Mouse (Mus musculus): ENCODE measurements at regions not wholly inside any gene's neighbourhood (a gene's known extent, or its start where the extent isn't known, plus 50 kb on each side); places are given as distances from the start of the nearest gene placed in this dataset.

GRCm38 (mm10) chr8:103442420-103443125 is 657.1 kb upstream of the Cdh11 start:
- DNase-seq (peak; percentile 76), ATAC-seq (ENCODE audit: insufficient read depth) (peak; percentile 63)
- WGBS = 12% methylated on average over 6 of the region's 6 CpGs
- H3K4me3 ChIP-seq (ENCODE audit: low read depth, low read length) = no peak overlapping the region
- peak overlapping the region; percentile 61 for H3K27ac ChIP-seq (ENCODE audit: low read depth)
- no peak overlapping the region for H3K4me2 ChIP-seq
- no peaks in the 10 kb centered on the region for H3K4me1 ChIP-seq (ENCODE audit: insufficient read depth)
- TF ChIP-seq CTCF (IDR thresholded peaks at IDR 0.05; ENCODE audit: low read depth) = no peak
- H3K27me3 ChIP-seq (ENCODE audit: insufficient read depth, low read length) = no peaks in the 10 kb centered on the region
- H3K9ac ChIP-seq = no peak overlapping the region
- H3K9me3 ChIP-seq (ENCODE audit: low read depth, low read length) = no peaks in the 10 kb centered on the region
- H3K36me3 ChIP-seq (ENCODE audit: insufficient read depth) = no peaks in the 10 kb centered on the region

- H3K4me1 ChIP-seq (ENCODE audit: insufficient read depth) = no peaks in the 10 kb centered on the region
- 37% methylated on average over 7 of the region's 7 CpGs for WGBS
- no peaks in the 10 kb centered on the region for H3K27me3 ChIP-seq (ENCODE audit: insufficient read depth, low read length)
- H3K4me2 ChIP-seq = no peak overlapping the region
- no peak overlapping the region for H3K27ac ChIP-seq (ENCODE audit: low read depth)
- no peak overlapping the region for H3K4me3 ChIP-seq (ENCODE audit: low read depth, low read length)
- DNase-seq = no peak
- no peaks in the 10 kb centered on the region for H3K9me3 ChIP-seq (ENCODE audit: low read depth, low read length)
- no peak overlapping the region for H3K9ac ChIP-seq
- no peaks in the 10 kb centered on the region for H3K36me3 ChIP-seq (ENCODE audit: insufficient read depth)
- TF ChIP-seq CTCF (IDR thresholded peaks at IDR 0.05; ENCODE audit: low read depth) = no peak
- ATAC-seq (ENCODE audit: insufficient read depth) = no peak
These were observed 656.8 kb upstream of the Cdh5 start for GRCm38 (mm10) chr8:103444577-103444976.

DNA sequence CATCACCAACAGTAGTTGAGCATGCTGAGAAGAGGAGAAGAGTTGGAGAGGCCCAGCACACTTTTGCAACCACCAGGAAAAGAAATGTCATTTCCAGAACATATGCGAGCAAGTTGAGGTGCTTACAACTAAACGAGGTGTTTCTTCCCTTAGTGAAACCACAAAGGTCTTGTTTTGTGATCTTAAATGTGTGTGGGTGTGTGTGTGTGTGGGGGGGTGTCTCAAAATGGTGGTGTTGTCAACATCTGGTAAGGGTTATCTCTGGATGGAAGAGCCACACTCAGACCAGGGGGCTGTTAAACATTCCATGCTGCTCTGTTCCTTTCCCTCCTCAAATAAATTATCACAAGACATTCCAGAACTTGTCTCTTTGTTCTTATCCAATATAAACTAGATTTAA is 656.0 kb upstream of the Cdh5 start:
- H3K4me2 ChIP-seq = no peak overlapping the region
- no peaks in the 10 kb centered on the region for H3K4me1 ChIP-seq (ENCODE audit: insufficient read depth)
- no peak for DNase-seq
- H3K27me3 ChIP-seq (ENCODE audit: insufficient read depth, low read length) = no peaks in the 10 kb centered on the region
- H3K27ac ChIP-seq (ENCODE audit: low read depth) = no peak overlapping the region
- WGBS = 57% methylated on average over 2 of the region's 2 CpGs
- ATAC-seq (ENCODE audit: insufficient read depth) = no peak
- H3K9me3 ChIP-seq (ENCODE audit: low read depth, low read length) = no peaks in the 10 kb centered on the region
- no peaks in the 10 kb centered on the region for H3K36me3 ChIP-seq (ENCODE audit: insufficient read depth)
- H3K9ac ChIP-seq = no peak overlapping the region
- no peak for TF ChIP-seq CTCF (IDR thresholded peaks at IDR 0.05; ENCODE audit: low read depth)
- H3K4me3 ChIP-seq (ENCODE audit: low read depth, low read length) = no peak overlapping the region

DNA sequence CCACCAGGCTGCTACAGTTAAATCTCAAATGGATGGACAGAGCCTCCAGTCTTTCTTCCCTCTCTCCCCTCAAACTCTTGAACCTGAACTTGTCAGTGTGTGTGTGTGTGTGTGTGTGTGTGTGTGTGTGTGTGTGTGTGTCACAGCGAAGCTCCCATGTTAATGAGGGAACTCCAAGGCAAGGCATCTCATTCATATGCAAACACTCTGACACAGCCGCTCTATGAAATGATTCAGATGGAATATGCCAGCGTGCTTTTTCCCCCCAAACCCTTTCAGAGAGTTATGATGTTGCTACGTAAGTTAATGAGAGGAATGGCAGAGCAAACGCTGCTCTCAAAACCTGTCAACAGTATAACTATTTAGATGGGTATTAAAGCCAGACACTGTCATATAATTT is 653.5 kb upstream of the Cdh5 start:
- no peak overlapping the region for H3K27ac ChIP-seq (ENCODE audit: low read depth)
- no peak overlapping the region for H3K9ac ChIP-seq
- no peaks in the 10 kb centered on the region for H3K27me3 ChIP-seq (ENCODE audit: insufficient read depth, low read length)
- H3K4me2 ChIP-seq = no peak overlapping the region
- ATAC-seq (ENCODE audit: insufficient read depth) (no peak), DNase-seq (no peak)
- no peak for TF ChIP-seq CTCF (IDR thresholded peaks at IDR 0.05; ENCODE audit: low read depth)
- no peak overlapping the region for H3K4me3 ChIP-seq (ENCODE audit: low read depth, low read length)
- H3K4me1 ChIP-seq (ENCODE audit: insufficient read depth) = no peaks in the 10 kb centered on the region
- no peaks in the 10 kb centered on the region for H3K36me3 ChIP-seq (ENCODE audit: insufficient read depth)
- 69% methylated on average over 5 of the region's 5 CpGs for WGBS
- no peaks in the 10 kb centered on the region for H3K9me3 ChIP-seq (ENCODE audit: low read depth, low read length)

DNA sequence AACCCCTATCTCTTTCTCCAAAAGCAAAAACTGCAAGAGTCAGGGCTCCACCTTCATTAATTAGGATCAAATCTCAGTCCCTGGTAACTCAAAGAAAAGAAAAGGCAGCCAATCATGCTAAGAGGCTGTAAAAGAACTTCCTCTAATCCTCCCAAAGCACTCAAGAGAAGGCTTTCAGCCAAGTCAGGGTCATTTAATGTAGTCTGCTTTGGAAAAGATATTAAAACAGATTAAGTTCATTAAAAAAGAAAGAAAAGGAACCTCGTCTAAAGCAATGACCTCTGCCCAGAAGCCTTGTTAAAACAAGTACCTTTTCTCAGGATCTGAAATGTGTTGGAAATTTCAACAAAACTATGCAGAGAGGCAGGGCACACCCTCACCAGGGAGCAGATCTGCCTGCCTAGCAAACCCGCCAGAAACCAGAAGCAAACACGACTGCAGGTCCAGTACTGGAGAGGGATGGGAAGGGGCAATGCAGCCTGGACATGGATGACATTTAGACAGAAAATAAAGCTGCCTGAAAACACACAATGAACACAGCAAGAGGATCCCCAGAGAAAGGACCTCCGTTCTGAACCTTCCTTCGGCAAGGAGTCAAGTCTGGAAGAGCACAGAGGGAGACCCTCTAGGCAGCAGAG is 649.9 kb upstream of the Cdh5 start:
- DNase-seq (no peak), ATAC-seq (ENCODE audit: insufficient read depth) (no peak)
- H3K4me1 ChIP-seq (ENCODE audit: insufficient read depth) = no peaks in the 10 kb centered on the region
- no peaks in the 10 kb centered on the region for H3K9me3 ChIP-seq (ENCODE audit: low read depth, low read length)
- TF ChIP-seq CTCF (IDR thresholded peaks at IDR 0.05; ENCODE audit: low read depth) = no peak
- H3K4me2 ChIP-seq = no peak overlapping the region
- 56% methylated on average over 5 of the region's 5 CpGs for WGBS
- no peak overlapping the region for H3K9ac ChIP-seq
- no peak overlapping the region for H3K4me3 ChIP-seq (ENCODE audit: low read depth, low read length)
- H3K27me3 ChIP-seq (ENCODE audit: insufficient read depth, low read length) = no peaks in the 10 kb centered on the region
- no peaks in the 10 kb centered on the region for H3K36me3 ChIP-seq (ENCODE audit: insufficient read depth)
- H3K27ac ChIP-seq (ENCODE audit: low read depth) = no peak overlapping the region

GRCm38 (mm10) chr8:103457176-103457575 is 644.2 kb upstream of the Cdh5 start:
- no peak overlapping the region for H3K9ac ChIP-seq
- no peak for TF ChIP-seq CTCF (IDR thresholded peaks at IDR 0.05; ENCODE audit: low read depth)
- DNase-seq = peak; percentile 32
- 45% methylated on average over 6 of the region's 6 CpGs for WGBS
- peaks cover 4% of the 10 kb centered on the region; the same call in 1 of the 2 replicates for H3K9me3 ChIP-seq (ENCODE audit: low read depth, low read length)
- no peak overlapping the region for H3K27ac ChIP-seq (ENCODE audit: low read depth)
- no peak overlapping the region for H3K4me2 ChIP-seq
- no peak overlapping the region for H3K4me3 ChIP-seq (ENCODE audit: low read depth, low read length)
- no peaks in the 10 kb centered on the region for H3K36me3 ChIP-seq (ENCODE audit: insufficient read depth)
- H3K4me1 ChIP-seq (ENCODE audit: insufficient read depth) = no peaks in the 10 kb centered on the region
- ATAC-seq (ENCODE audit: insufficient read depth) = no peak
- H3K27me3 ChIP-seq (ENCODE audit: insufficient read depth, low read length) = no peaks in the 10 kb centered on the region

GRCm38 (mm10) chr8:103463557-103463956 is 637.9 kb upstream of the Cdh5 start:
- no peak overlapping the region for H3K27ac ChIP-seq (ENCODE audit: low read depth)
- DNase-seq = no peak
- 30% methylated on average over 4 of the region's 4 CpGs for WGBS

More at GRCm38 (mm10) chr8:103463557-103463956, 637.9 kb upstream of the Cdh5 start:
- no peaks in the 10 kb centered on the region for H3K36me3 ChIP-seq (ENCODE audit: insufficient read depth)
- ATAC-seq (ENCODE audit: insufficient read depth) = no peak
- H3K9ac ChIP-seq = no peak overlapping the region
- no peaks in the 10 kb centered on the region for H3K4me1 ChIP-seq (ENCODE audit: insufficient read depth)
- peaks cover 4% of the 10 kb centered on the region; the same call in 1 of the 2 replicates for H3K9me3 ChIP-seq (ENCODE audit: low read depth, low read length)
- H3K4me2 ChIP-seq = no peak overlapping the region
- no peaks in the 10 kb centered on the region for H3K27me3 ChIP-seq (ENCODE audit: insufficient read depth, low read length)
- no peak overlapping the region for H3K4me3 ChIP-seq (ENCODE audit: low read depth, low read length)
- no peak for TF ChIP-seq CTCF (IDR thresholded peaks at IDR 0.05; ENCODE audit: low read depth)
